Mouse (Mus musculus) stomach, embryonic 16.5 days (tissue): ENCODE measurements around the gene Padi2. TPM values are rescaled to one million over a fixed set of nuclear protein-coding genes. Genes with fewer than 3 reads are reported as not detected.

ENCODE experiments used
- ATAC-seq: fragments of 200-750 bp; cut with Nextera tagmentation; 2 replicates; pipeline ENCODE4 v1.8.0; 2017; ENCODE audit warnings: moderate number of reproducible peaks, moderate TSS enrichment; ENCODE audit not compliant: insufficient read depth, low FRiP score
- H3K27ac ChIP-seq: fragments of 300-500 bp; sonication (generic); 2 replicates; pipeline ENCODE4 v1.5.1; 2014; ENCODE audit warnings: low read length
- H3K27me3 ChIP-seq: fragments of 300-500 bp; sonication (generic); 2 replicates; pipeline ENCODE4 v1.6.1; 2014; ENCODE audit warnings: low read length, control low read depth, mixed read lengths; ENCODE audit not compliant: control insufficient read depth, insufficient read depth
- H3K36me3 ChIP-seq: fragments of 300-500 bp; sonication (generic); 2 replicates; pipeline ENCODE4 v1.6.1; 2014; ENCODE audit warnings: low read length; ENCODE audit not compliant: control insufficient read depth, insufficient read depth
- H3K4me1 ChIP-seq: fragments of 300-500 bp; sonication (generic); 2 replicates; pipeline ENCODE4 v1.6.1; 2014; ENCODE audit warnings: low read length, control low read depth, mixed read lengths; ENCODE audit not compliant: control insufficient read depth, insufficient read depth
- H3K4me2 ChIP-seq: fragments of 300-500 bp; sonication (generic); 2 replicates; pipeline ENCODE4 v1.6.1; 2014; ENCODE audit warnings: low read depth, low read length, mixed read lengths
- H3K4me3 ChIP-seq: fragments of 300-500 bp; sonication (generic); replicated peaks from 2 replicates; pipeline ENCODE4 v1.5.1; 2014; ENCODE audit warnings: mild to moderate bottlenecking, low read length
- H3K9ac ChIP-seq: fragments of 300-500 bp; sonication (generic); 2 replicates; pipeline ENCODE4 v1.6.1; 2014; ENCODE audit warnings: low read length
- H3K9me3 ChIP-seq: fragments of 300-500 bp; sonication (generic); replicated peaks from 2 replicates; pipeline ENCODE4 v1.6.1; 2016; ENCODE audit warnings: low read length, control low read depth; ENCODE audit not compliant: control insufficient read depth
- WGBS: fragments of 180-500 bp; shearing (Covaris S2); extraction: QIAGEN DNeasy Blood & Tissue Kit; methylation state at CpG from one replicate; pipeline ENCODE4 v1.1.7; 2014; 5-methylcytosine and 5-hydroxymethylcytosine counted together
- polyA plus RNA-seq: library from polyadenylated mRNA; unstranded; fragments of >200 nt; fragmentation: Nextera tagmentation; extraction: Ambion mirVana; gene quantifications from 2 replicates; pipeline ENCODE4 v1.2.1, GENCODE M21; 2015

Padi2 gene
- polyA plus RNA-seq, 1 experiment from 2014 or later, result 3.2 TPM

DNA sequence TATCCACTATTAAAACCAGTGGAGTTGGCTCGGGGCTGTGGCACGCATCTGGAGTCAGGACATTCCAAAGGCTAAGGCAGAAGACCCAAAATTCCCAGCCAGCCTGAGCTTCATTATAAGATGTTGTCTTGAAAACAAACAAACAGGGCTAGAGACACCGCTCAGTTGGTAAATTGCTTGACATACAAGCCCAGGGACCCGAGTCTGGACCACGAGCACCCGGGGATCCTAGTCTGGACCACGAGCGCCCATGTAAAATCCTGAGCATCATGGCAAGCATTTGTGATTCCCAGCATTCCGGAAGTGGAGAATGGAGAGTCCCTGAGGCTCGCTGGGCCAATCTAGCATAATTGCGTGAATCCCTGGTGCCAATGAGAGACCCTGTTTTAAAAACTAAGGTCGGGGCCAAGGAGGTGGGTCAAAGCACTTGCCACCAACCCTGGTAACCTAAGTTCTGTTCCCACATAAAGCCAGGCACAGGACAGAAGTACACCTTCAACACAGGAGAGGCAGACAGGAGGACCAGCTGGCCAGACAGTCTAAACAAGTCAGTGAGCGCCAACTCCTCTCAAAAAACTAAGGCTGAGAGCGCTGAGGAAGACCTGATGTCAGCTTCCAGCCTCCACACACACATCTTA is 14.5 kb upstream of the Padi2 start:
- H3K36me3 ChIP-seq, result no peaks in the 10 kb centered on the region
- WGBS, result 94% methylated on average over 14 of the region's 14 CpGs
- ATAC-seq, result no peak

DNA sequence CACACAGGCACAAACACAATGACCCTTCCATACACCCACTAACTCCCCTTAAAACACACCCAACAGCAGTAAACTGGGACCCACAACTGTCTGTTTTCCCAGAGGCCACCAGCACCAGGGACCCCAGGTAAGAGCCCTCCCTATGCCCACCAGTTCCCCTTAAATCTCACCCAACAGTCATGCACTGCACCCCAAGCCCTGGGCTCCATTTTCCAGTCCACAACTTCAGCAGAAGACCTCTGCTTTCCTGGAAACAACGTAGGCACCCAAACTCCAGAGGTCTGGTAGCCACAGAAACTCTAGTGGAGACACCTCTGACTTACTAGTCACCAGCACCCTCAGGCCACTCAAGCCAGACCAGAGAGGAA is 14.0 kb upstream of the Padi2 start:
- Histone ChIP-seq H3K9ac (no peak overlapping the region), H3K27me3 (no peaks in the 10 kb centered on the region), H3K9me3 (peaks cover 4% of the 10 kb centered on the region; the same call in 1 of the 2 replicates), H3K4me1 (no peaks in the 10 kb centered on the region), H3K4me3 (no peak overlapping the region), H3K36me3 (no peaks in the 10 kb centered on the region), H3K27ac (no peak overlapping the region), H3K4me2 (no peak overlapping the region)
- ATAC-seq, result no peak
- WGBS, result 59% methylated on average over 1 of the region's 1 CpGs

More for the DNA sequence above, 14.5 kb upstream of the Padi2 start:
- Histone ChIP-seq H3K9me3 (peaks cover 4% of the 10 kb centered on the region; the same call in 1 of the 2 replicates), H3K4me2 (no peak overlapping the region), H3K4me3 (no peak overlapping the region), H3K9ac (no peak overlapping the region), H3K27me3 (no peaks in the 10 kb centered on the region), H3K27ac (no peak overlapping the region), H3K4me1 (no peaks in the 10 kb centered on the region)

DNA sequence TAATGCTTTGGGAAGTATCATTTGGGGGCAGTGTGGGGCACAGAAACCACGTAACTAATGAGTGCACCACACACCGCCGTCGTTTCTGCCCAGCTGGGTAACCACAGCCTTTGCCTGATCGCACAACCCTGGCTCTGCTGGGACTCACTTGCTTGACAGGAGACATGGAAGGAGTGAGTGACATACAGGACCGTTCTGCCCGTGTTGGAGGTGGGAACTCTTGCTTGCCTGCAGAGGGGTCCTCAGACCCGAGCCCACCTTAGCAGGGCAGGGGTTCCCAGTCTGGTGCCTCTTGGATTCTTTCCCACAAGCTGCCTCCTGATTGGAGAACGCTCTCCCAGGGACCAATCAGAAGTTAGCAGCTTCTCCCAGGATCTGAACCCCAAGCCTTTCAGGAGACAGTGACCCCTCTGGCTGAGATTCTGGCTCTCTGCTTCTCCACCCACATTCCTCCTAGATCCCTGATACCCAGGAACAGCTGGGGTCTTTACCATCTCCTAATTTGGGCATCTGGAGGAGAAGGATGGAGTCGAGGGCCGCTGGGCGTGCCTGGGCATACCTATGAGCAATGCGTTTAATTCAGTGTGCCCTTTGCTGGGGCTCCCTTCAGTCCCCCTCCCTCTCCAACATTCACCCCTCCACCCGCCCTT is 1.2 kb upstream of the Padi2 start:
- peaks cover 3% of the 10 kb centered on the region; the same call in 1 of the 2 replicates for H3K4me1 ChIP-seq
- no peak overlapping the region for H3K4me3 ChIP-seq
- no peak overlapping the region for H3K27ac ChIP-seq
- H3K9ac ChIP-seq, result no peak overlapping the region
- H3K27me3 ChIP-seq, result peaks cover 3% of the 10 kb centered on the region
- whole genome bisulfite sequencing, result 44% methylated on average over 14 of the region's 14 CpGs
- H3K9me3 ChIP-seq, result no peaks in the 10 kb centered on the region
- ATAC-seq, result no peak
- H3K4me2 ChIP-seq, result no peak overlapping the region
- no peaks in the 10 kb centered on the region for H3K36me3 ChIP-seq

DNA sequence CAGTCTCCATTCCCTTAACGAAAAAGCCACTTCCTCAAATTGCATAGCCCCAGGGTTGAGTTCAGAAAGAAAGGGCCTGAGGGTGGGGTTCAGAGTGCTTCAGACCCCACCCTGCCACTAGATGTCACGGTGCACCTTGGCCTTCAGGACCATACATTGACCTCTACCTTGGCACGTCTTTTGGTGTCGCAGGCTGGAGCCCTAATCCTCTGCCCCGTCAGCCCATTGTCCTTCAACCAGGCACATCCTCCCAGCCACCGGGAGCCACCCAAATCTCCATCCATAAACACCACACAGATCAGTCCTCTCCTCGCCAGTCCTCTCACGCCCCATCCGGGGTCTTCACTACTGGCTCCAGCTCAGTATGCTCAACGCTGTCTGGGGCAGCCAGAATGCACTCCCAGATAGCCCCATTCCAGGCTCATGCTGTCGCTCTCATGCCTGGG is 695 bp upstream of the Padi2 start:
- peaks cover 3% of the 10 kb centered on the region for H3K27me3 ChIP-seq
- H3K4me1 ChIP-seq, result peaks cover 3% of the 10 kb centered on the region; the same call in 1 of the 2 replicates
- no peak overlapping the region for H3K27ac ChIP-seq
- peak; percentile 14; the same call in 1 of the 2 replicates for ATAC-seq
- WGBS, result 13% methylated on average over 11 of the region's 11 CpGs
- no peaks in the 10 kb centered on the region for H3K36me3 ChIP-seq
- peak overlapping the region; percentile 75 for H3K4me2 ChIP-seq
- H3K4me3 ChIP-seq, result peak overlapping the region; percentile 47
- H3K9ac ChIP-seq, result peak overlapping the region; percentile 62
- H3K9me3 ChIP-seq, result no peaks in the 10 kb centered on the region

DNA sequence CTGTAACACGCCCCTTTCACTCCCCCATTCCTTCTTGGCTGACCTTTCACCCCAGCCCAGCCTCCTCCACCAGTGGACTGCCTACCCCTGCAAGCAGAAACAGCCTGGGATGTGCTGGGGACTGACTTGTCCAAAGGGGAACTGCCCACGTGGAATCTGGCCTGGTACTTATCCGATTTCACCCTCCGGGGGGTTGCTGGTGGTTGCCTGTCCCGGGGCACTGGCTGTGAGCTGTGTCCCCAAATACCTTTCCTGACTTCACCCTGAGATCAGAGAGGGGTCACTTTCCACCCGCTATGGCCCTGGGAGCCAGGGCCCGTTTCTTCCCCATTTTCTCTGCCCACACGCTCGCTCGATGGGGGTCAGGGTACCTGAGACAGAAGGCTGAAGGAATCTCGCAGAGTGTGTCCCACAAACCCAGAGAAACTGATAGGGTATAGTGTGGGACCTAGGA is 710 bp downstream of the Padi2 start:
- 60% methylated on average over 11 of the region's 11 CpGs for WGBS
- ATAC-seq, result no peak
- H3K4me3 ChIP-seq, result no peak overlapping the region

DNA sequence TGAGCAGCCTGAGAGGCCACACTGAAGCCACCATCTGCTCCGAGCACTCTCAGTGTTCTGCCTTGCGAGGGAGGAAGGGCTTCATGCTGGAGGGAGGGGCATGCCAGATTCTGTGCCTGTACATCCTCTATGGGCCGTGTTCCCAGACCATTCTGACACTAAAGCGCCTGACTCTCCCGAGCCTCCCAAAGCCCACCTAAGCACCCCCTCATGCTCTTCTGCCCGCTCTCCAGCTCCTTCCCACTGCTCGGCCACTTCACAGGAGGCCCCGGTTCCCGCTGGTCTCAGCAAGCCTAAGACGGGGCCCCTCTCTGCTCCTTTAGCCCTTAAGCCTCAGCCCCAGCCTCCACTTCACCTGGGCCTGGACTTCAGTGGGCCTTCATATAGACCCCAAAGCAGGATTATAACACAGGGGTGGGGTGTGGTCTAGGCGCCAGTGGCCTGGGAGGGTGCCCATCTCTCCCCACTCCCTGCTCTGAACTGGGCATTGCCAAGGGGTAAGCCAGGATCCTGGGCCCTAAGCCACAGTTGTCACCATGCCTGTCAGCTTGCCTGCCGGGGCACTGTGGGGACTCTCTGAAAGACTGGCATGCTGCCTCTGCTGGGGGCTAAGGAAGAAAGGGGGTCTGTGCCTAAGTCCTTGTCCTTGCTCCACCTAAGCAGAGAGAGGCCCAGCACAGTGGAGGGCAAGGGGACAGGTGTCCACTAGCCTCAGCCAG is 1.3 kb downstream of the Padi2 start:
- ATAC-seq, result no peak
- H3K27ac ChIP-seq, result no peak overlapping the region
- no peak overlapping the region for H3K9ac ChIP-seq
- H3K4me2 ChIP-seq, result no peak overlapping the region
- 57% methylated on average over 12 of the region's 12 CpGs for WGBS
- H3K4me3 ChIP-seq, result no peak overlapping the region
- H3K27me3 ChIP-seq, result peaks cover 3% of the 10 kb centered on the region
- H3K9me3 ChIP-seq, result no peaks in the 10 kb centered on the region
- no peaks in the 10 kb centered on the region for H3K36me3 ChIP-seq
- H3K4me1 ChIP-seq, result peaks cover 8% of the 10 kb centered on the region; the same call in 1 of the 2 replicates

More for the DNA sequence above, 710 bp downstream of the Padi2 start:
- Histone ChIP-seq H3K27ac (no peak overlapping the region), H3K9me3 (no peaks in the 10 kb centered on the region), H3K4me2 (no peak overlapping the region), H3K36me3 (no peaks in the 10 kb centered on the region), H3K27me3 (peaks cover 3% of the 10 kb centered on the region), H3K4me1 (peaks cover 8% of the 10 kb centered on the region; the same call in 1 of the 2 replicates), H3K9ac (no peak overlapping the region)

DNA sequence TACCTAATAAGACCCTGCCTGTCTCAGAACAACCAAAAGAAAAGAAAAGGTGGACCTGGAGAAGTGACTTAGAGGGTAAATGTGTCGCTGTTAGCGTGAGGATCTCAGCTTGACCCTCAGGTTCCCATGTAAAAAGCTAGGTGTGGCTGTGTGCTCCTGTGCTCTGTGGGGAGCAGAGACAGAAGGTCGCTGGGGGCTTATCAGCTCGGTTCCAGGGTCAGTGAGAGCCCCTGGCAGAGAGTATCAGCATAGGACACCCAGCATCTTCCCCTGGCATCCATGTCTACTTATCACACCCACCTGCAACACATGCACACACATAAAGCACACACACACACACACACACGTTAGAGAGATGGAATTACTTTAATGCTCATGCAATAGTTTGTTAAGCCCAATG is 2.5 kb downstream of the Padi2 start:
- Histone ChIP-seq H3K4me2 (no peak overlapping the region), H3K27ac (no peak overlapping the region), H3K27me3 (peaks cover 3% of the 10 kb centered on the region), H3K4me3 (no peak overlapping the region), H3K9me3 (no peaks in the 10 kb centered on the region), H3K9ac (no peak overlapping the region), H3K36me3 (no peaks in the 10 kb centered on the region), H3K4me1 (peaks cover 8% of the 10 kb centered on the region; the same call in 1 of the 2 replicates)
- WGBS, result 65% methylated on average over 5 of the region's 5 CpGs
- no peak for ATAC-seq

DNA sequence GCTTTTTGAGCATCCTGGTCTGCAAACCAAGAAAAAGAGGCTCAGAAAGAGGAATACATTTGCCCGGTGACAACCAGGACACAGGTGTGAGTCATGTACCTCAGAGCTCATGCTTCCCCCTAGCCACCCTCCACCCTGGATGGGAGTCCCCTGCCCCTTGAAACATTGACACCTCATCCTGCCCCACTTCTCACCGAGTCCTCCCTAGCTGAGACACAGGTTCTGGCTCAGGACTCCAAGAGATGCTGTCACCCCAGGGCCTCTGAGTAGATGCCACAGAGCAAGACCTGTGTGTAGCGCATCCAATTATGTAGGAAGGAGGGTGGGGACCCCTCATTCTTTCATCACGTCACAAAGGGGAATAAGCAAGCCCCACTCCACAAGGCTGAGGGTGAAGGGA is 3.4 kb downstream of the Padi2 start:
- Histone ChIP-seq H3K4me2 (no peak overlapping the region), H3K4me3 (no peak overlapping the region), H3K36me3 (no peaks in the 10 kb centered on the region), H3K9me3 (no peaks in the 10 kb centered on the region), H3K27ac (no peak overlapping the region), H3K4me1 (peaks cover 8% of the 10 kb centered on the region; the same call in 1 of the 2 replicates), H3K9ac (no peak overlapping the region), H3K27me3 (no peaks in the 10 kb centered on the region; the same call in 1 of the 2 replicates)
- WGBS, result 76% methylated on average over 4 of the region's 4 CpGs
- no peak for ATAC-seq
